Mouse (Mus musculus): ENCODE data around the gene Bub1b. TPM values are rescaled to one million over a fixed set of nuclear protein-coding genes. Genes with fewer than 3 reads are reported as not detected.

The Bub1b gene
- total and polyA plus RNA-seq, 2 experiments from 2014 or later, result 6.5 to 10.1 TPM

DNA sequence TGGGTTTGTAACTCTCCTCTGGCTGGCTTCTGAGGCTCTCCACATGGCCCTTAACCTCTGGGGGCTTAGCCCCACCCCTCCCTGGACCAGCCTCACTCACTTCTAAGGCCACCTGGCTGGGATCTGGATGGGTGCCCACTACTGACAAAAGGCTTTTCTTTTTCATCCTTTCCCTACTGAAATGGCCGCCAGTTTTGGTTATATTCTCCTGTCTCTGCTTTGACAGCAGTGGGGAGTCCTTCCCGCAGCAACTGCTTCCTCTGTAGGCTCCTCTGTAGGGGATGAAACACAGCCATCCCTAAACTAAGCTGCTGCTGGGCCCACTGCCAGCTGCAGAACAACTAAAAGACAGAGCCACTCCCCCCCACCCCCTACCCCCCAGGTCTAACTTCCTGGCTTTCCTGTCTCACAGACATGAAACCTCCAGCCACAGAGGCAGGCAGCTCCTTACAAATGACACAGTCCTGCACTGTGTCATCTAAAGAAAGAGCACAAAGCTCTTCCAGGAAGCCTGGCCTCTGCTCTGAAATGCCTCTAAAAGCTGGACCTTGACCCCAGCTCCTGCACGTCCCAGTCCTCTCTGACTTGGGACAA lies 58.8 kb downstream of the Bub1b start:
- no peak overlapping the region for H3K4me2 ChIP-seq (ENCODE audit: low read depth)
- H3K27me3 ChIP-seq (ENCODE audit: insufficient read depth, low read length), result no peaks in the 10 kb centered on the region
- H3K27ac ChIP-seq (ENCODE audit: low read depth, low read length), result no peak overlapping the region
- no peak for TF ChIP-seq CTCF (IDR thresholded peaks at IDR 0.05; ENCODE audit: low read depth)
- H3K36me3 ChIP-seq (ENCODE audit: insufficient read depth), result no peaks in the 10 kb centered on the region
- no peaks in the 10 kb centered on the region for H3K9me3 ChIP-seq (ENCODE audit: low read length)
- H3K4me3 ChIP-seq (ENCODE audit: low read depth, low read length), result no peak overlapping the region
- no peak overlapping the region for H3K9ac ChIP-seq
- H3K4me1 ChIP-seq (ENCODE audit: insufficient read depth), result peaks cover 9% of the 10 kb centered on the region; the same call in 1 of the 2 replicates
- DNase-seq, result no peak
- 23% methylated on average over 3 of the region's 3 CpGs for WGBS
- no peak for ATAC-seq

DNA sequence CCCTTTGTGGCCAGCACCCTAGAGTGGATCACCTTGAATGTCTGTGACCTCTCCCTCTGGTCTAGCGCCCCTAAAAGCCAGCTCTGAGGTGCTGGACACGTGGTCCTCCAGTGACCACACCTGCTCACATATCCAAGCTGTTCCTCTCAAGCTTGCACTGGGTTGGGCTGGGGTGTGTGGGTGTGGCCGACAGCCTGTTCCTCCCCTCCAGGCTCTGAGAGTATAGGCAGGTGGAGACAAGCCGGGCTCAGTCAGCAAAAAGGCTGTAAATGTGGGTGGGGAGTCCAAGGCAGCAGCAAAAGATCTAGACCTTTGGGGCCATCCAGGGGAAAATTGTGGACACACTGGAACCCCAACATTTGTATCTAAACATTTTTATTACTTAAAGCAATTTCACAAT lies 60.4 kb downstream of the Bub1b start:
- H3K9me3 ChIP-seq (ENCODE audit: low read length), result no peaks in the 10 kb centered on the region
- no peaks in the 10 kb centered on the region for H3K27me3 ChIP-seq (ENCODE audit: insufficient read depth, low read length)
- ATAC-seq, result no peak
- H3K4me2 ChIP-seq (ENCODE audit: low read depth), result no peak overlapping the region
- no peaks in the 10 kb centered on the region for H3K36me3 ChIP-seq (ENCODE audit: insufficient read depth)
- H3K27ac ChIP-seq (ENCODE audit: low read depth, low read length), result no peak overlapping the region
- 55% methylated on average over 4 of the region's 4 CpGs for WGBS
- DNase-seq, result no peak
- H3K9ac ChIP-seq, result no peak overlapping the region
- no peak overlapping the region for H3K4me3 ChIP-seq (ENCODE audit: low read depth, low read length)
- TF ChIP-seq CTCF (IDR thresholded peaks at IDR 0.05; ENCODE audit: low read depth), result no peak
- H3K4me1 ChIP-seq (ENCODE audit: insufficient read depth), result peaks cover 14% of the 10 kb centered on the region

DNA sequence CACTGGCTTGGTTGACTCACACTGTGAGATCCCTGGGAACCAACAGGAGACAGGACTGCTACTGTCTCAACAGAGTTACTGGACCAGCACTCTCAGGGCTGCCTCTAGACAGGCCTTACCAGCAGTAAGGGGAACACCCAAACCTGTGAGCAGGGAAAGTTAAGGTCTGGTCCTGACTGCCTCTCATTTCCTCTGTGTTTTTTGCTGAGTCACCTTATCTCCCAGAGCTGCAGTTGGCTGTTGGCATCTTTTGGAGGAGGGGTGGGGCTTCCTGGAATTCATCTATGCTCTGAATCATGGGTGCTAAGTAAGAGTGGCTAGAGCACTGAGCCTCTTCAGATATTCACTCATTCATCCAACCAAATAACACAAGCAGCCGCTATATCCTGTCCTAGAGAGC lies 61.1 kb downstream of the Bub1b start:
- H3K27me3 ChIP-seq (ENCODE audit: insufficient read depth, low read length), result no peaks in the 10 kb centered on the region
- H3K9me3 ChIP-seq (ENCODE audit: low read length), result no peaks in the 10 kb centered on the region
- H3K36me3 ChIP-seq (ENCODE audit: insufficient read depth), result no peaks in the 10 kb centered on the region
- no peak overlapping the region for H3K27ac ChIP-seq (ENCODE audit: low read depth, low read length)
- H3K4me2 ChIP-seq (ENCODE audit: low read depth), result no peak overlapping the region
- no peak overlapping the region for H3K4me3 ChIP-seq (ENCODE audit: low read depth, low read length)
- 69% methylated on average over 1 of the region's 1 CpGs for WGBS
- H3K9ac ChIP-seq, result no peak overlapping the region
- ATAC-seq, result no peak
- peak; percentile 48 for DNase-seq
- peaks cover 15% of the 10 kb centered on the region for H3K4me1 ChIP-seq (ENCODE audit: insufficient read depth)
- TF ChIP-seq CTCF (IDR thresholded peaks at IDR 0.05; ENCODE audit: low read depth), result no peak

DNA sequence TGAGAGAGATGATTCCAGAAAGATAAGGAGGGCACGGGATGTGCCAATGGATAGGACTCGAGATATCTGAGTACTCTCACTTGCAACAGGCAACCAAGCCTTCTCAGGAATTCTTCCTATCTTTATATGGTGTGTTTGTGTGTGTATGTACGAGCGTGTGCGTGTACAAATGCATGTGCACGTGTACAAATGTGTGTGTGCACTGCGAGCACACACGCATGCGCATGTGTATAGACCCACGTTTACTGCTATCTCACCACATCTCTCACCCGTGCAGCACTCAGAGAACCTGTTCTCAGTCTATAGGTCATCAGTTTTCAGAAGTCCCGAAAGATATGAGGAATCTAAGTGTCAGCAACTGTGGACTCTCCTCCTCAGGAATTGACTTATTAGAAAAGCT lies 61.5 kb downstream of the Bub1b start:
- Histone ChIP-seq H3K4me1 (ENCODE audit: insufficient read depth) (peaks cover 18% of the 10 kb centered on the region), H3K9me3 (ENCODE audit: low read length) (no peaks in the 10 kb centered on the region), H3K4me2 (ENCODE audit: low read depth) (peak overlapping the region; percentile 61), H3K4me3 (ENCODE audit: low read depth, low read length) (peak overlapping the region; percentile 38; the same call in 1 of the 2 replicates), H3K27me3 (ENCODE audit: insufficient read depth, low read length) (no peaks in the 10 kb centered on the region), H3K36me3 (ENCODE audit: insufficient read depth) (no peaks in the 10 kb centered on the region), H3K27ac (ENCODE audit: low read depth, low read length) (no peak overlapping the region), H3K9ac (no peak overlapping the region; the same call in 1 of the 2 replicates)
- ATAC-seq (no peak), DNase-seq (no peak)
- 87% methylated on average over 12 of the region's 12 CpGs for WGBS
- no peak for TF ChIP-seq CTCF (IDR thresholded peaks at IDR 0.05; ENCODE audit: low read depth)

DNA sequence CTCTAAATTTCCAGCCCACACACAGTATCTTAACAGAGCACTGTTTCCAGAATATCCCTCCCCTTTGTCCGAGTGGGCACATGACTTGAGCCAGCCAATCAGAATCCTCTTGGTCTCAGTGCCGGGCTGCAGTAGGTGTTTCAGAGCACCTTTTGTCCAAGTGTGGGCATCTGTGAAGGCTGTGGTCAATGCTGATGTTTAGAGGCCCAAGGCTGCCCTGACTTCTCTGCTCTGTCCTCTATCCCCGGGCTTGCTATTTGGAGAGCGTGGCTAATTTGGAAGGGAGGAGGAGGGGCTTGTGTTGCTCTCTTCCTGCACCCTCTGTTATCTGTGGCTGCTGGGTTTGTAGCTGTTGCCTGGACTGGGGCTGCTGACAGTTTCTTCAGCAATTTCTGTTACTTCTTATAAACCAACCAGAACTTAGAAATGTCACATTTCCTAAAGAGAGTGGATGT lies 62.0 kb downstream of the Bub1b start:
- H3K27ac ChIP-seq (ENCODE audit: low read depth, low read length), result peak overlapping the region; percentile 45; the same call in 1 of the 2 replicates
- ATAC-seq, result peak; percentile 59
- no peak for TF ChIP-seq CTCF (IDR thresholded peaks at IDR 0.05; ENCODE audit: low read depth)
- no peaks in the 10 kb centered on the region for H3K9me3 ChIP-seq (ENCODE audit: low read length)
- peak overlapping the region; percentile 38 for H3K4me3 ChIP-seq (ENCODE audit: low read depth, low read length)
- peaks cover 20% of the 10 kb centered on the region for H3K4me1 ChIP-seq (ENCODE audit: insufficient read depth)
- peak overlapping the region; percentile 61 for H3K4me2 ChIP-seq (ENCODE audit: low read depth)
- peak overlapping the region; percentile 48 for H3K9ac ChIP-seq
- WGBS, result 2% methylated on average over 4 of the region's 4 CpGs
- DNase-seq, result peak; percentile 75
- no peaks in the 10 kb centered on the region for H3K36me3 ChIP-seq (ENCODE audit: insufficient read depth)
- no peaks in the 10 kb centered on the region for H3K27me3 ChIP-seq (ENCODE audit: insufficient read depth, low read length)

DNA sequence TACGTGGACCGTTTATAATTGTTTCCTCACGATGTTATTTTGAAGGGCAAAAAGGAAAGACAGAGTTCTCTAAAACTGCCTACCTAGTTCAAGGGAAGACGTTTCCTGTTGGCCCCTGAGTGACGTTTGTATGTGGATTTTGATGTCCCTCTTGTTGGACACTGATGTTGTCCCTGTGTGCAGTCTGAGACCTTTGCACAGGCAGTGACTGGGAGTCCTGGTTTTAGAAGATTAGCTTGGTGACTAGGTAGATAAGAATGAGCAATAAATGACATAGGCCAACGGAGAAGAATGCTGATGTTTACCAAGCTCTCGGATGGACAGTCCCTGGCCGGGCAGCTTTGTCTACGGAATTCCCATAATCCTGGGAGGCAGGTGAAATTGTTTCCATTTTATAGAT lies 63.9 kb downstream of the Bub1b start:
- Histone ChIP-seq H3K27me3 (ENCODE audit: insufficient read depth, low read length) (no peaks in the 10 kb centered on the region), H3K4me1 (ENCODE audit: insufficient read depth) (peaks cover 26% of the 10 kb centered on the region), H3K36me3 (ENCODE audit: insufficient read depth) (no peaks in the 10 kb centered on the region), H3K4me2 (ENCODE audit: low read depth) (no peak overlapping the region), H3K4me3 (ENCODE audit: low read depth, low read length) (no peak overlapping the region), H3K27ac (ENCODE audit: low read depth, low read length) (no peak overlapping the region), H3K9ac (no peak overlapping the region), H3K9me3 (ENCODE audit: low read length) (no peaks in the 10 kb centered on the region)
- WGBS, result 80% methylated on average over 9 of the region's 9 CpGs
- ATAC-seq (no peak), DNase-seq (no peak)
- TF ChIP-seq CTCF (IDR thresholded peaks at IDR 0.05; ENCODE audit: low read depth), result no peak

DNA sequence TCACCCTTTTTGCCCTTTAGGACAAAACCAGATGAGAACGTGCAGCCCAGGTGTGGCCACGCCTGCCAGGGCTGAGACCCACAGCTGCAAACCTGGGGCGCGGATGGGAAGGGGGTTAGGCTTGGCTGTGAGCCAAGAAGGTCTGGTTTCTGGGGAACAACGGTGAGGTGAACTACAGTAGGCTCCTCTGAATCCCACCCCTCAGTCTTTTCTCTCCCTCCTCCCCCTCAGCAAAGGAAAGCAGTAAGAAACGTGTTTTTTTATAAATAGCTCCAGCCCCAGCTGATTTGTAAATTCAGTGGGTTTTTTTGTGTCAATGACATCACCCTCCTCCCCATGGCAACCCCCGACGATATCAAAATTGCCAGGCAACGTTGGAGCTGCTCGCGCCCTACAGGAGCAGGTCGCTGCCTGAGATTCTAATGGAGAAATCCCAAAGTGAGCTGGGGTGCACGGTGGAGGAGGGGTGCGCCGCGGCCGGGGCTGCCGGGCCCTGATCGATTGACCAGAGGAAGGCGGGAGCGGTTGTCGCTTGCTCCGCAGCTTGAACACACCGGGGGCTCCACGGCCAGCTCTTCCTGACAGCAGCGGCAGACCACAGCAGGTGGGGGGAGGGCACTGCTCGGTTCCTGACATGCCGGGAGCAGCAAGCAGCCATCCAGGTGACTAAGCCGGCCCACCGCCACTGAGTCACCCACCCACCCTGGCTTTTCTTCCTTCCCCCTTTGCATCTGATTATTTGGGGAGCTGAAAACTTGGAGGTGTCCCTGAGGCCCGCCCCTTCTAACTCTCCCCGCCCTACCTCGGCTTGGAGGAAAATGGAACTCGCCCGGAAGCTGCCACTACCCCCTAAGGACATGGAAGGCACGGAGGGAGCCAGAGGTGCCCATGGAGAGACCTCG lies 65.1 kb downstream of the Bub1b start, which contains the start of gene Pak6:
Gene Pak6 (plus strand): TSS at position 402 of the 902 bp plus-strand sequence.
- peak; percentile 88 for ATAC-seq
- Histone ChIP-seq H3K9me3 (ENCODE audit: low read length) (no peaks in the 10 kb centered on the region), H3K27me3 (ENCODE audit: insufficient read depth, low read length) (no peaks in the 10 kb centered on the region), H3K9ac (peak within 1 kb of the TSS; percentile 68), H3K36me3 (ENCODE audit: insufficient read depth) (no peaks in the 10 kb centered on the region), H3K27ac (ENCODE audit: low read depth, low read length) (peak within 1 kb of the TSS; percentile 74), H3K4me1 (ENCODE audit: insufficient read depth) (peaks cover 27% of the 10 kb centered on the region), H3K4me3 (ENCODE audit: low read depth, low read length) (peak within 1 kb of the TSS; percentile 58), H3K4me2 (ENCODE audit: low read depth) (peak within 1 kb of the TSS; percentile 69)
- DNase-seq, result peak; percentile 88
- WGBS, result 1% methylated on average over 37 of the region's 37 CpGs
- TF ChIP-seq CTCF (IDR thresholded peaks at IDR 0.05; ENCODE audit: low read depth), result no peak
